Mouse (Mus musculus) MEL (cell line): ENCODE results near the gene Gm42417.

Experiments used
- BHLHE40 ChIP-seq: IDR thresholded peaks from 2 replicates; pipeline ENCODE4 v1.6.1; 2012; ENCODE audit warnings: low read depth, mild to moderate bottlenecking, inconsistent platforms, low read length, improper control_type of control experiment, borderline replicate concordance
- CTCF ChIP-seq, 3 experiments: IDR thresholded peaks in 2 of 3; conservative IDR thresholded peaks in 1 of 3; 2 replicates each; pipeline ENCODE4 v1.5.1; 2011 to 2012; ENCODE audit warnings: low read length in 3 of 3, low read depth in 2 of 3, mild to moderate bottlenecking in 2 of 3, improper control_type of control experiment in 1 of 3, inconsistent platforms in 1 of 3, mixed read lengths in 1 of 3, moderate library complexity in 1 of 3; ENCODE audit not compliant: control insufficient read depth in 1 of 3, insufficient read depth in 1 of 3, poor library complexity in 1 of 3, severe bottlenecking in 1 of 3
- EP300 ChIP-seq, 2 experiments: IDR thresholded peaks; 2 replicates each; pipeline ENCODE4 v1.6.1; 2011; ENCODE audit warnings: improper control_type of control experiment in 2 of 2, low read length in 2 of 2, low read depth in 1 of 2, mild to moderate bottlenecking in 1 of 2
- ETS1 ChIP-seq: IDR thresholded peaks from 2 replicates; pipeline ENCODE4 v1.6.1; 2012; ENCODE audit warnings: low read depth, mild to moderate bottlenecking, inconsistent platforms, low read length, improper control_type of control experiment, moderate library complexity
- HCFC1 ChIP-seq: IDR thresholded peaks from 2 replicates; pipeline ENCODE4 v1.6.1; 2012; ENCODE audit warnings: low read depth, mild to moderate bottlenecking, inconsistent platforms, low read length, improper control_type of control experiment, moderate library complexity
- MAZ ChIP-seq: IDR thresholded peaks from 2 replicates; pipeline ENCODE4 v1.6.1; 2012; ENCODE audit warnings: low read depth, mild to moderate bottlenecking, inconsistent platforms, low read length, improper control_type of control experiment
- MXI1 ChIP-seq: IDR thresholded peaks from 2 replicates; pipeline ENCODE4 v1.6.1; 2011; ENCODE audit warnings: mild to moderate bottlenecking, low read depth, low read length, improper control_type of control experiment
- NRF1 ChIP-seq: IDR thresholded peaks from 2 replicates; pipeline ENCODE4 v1.6.1; 2014; ENCODE audit warnings: low read depth, mild to moderate bottlenecking, inconsistent platforms, low read length, improper control_type of control experiment, moderate library complexity; ENCODE audit not compliant: poor library complexity, insufficient read depth, severe bottlenecking
- POLR2A ChIP-seq, 2 experiments: IDR thresholded peaks; 2 replicates each; pipeline ENCODE4 v1.6.1; 2011 to 2012; ENCODE audit warnings: low read length in 2 of 2, mild to moderate bottlenecking in 2 of 2, control low read depth in 1 of 2, improper control_type of control experiment in 1 of 2, low read depth in 1 of 2, moderate library complexity in 1 of 2; ENCODE audit not compliant: control insufficient read depth in 1 of 2, insufficient read depth in 1 of 2, poor library complexity in 1 of 2
- POLR2AphosphoS5 ChIP-seq: IDR thresholded peaks from 2 replicates; pipeline ENCODE4 v1.6.1; 2012; ENCODE audit warnings: low read depth, borderline replicate concordance, mild to moderate bottlenecking, inconsistent platforms, low read length, moderate library complexity, mixed read lengths
- SIN3A ChIP-seq: IDR thresholded peaks from 2 replicates; pipeline ENCODE4 v1.6.1; 2012; ENCODE audit warnings: low read length, improper control_type of control experiment, inconsistent platforms
- ZC3H11A ChIP-seq: IDR thresholded peaks from 2 replicates; pipeline ENCODE4 v1.6.1; 2012; ENCODE audit warnings: low read depth, mild to moderate bottlenecking, inconsistent platforms, low read length, improper control_type of control experiment
- ZNF384 ChIP-seq: IDR thresholded peaks from 2 replicates; pipeline ENCODE4 v1.6.1; 2012; ENCODE audit warnings: low read depth, mild to moderate bottlenecking, inconsistent platforms, low read length, improper control_type of control experiment

DNA sequence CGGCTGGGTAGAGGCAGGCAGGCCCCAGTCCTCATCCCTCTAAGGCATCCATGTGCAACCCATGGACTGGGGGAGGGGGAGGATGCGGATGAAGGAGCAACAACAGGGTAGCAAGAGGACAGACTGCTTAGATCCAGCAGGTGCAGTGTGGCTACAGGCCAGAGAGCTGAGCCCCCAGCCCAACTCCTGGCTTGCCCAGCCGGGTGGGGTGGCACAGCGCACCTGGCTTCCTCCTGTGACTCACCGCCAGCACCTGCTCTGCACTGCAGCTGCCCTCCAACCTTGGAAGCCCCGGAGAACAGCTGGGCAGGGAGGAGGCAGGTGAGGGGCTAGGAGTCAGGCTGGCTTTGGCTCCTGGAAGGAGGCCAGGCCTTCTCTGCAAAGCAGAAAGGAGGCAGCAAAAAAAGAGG lies 40.8 kb upstream of the Gm42417 start:
- no peak for TF ChIP-seq CTCF (IDR thresholded peaks at IDR 0.05 in 2 of 3, conservative IDR thresholded peaks at IDR 0.05 in 1 of 3; ENCODE audit: control insufficient read depth in 1 of 3, insufficient read depth in 1 of 3, low read depth in 2 of 3, low read length in 3 of 3, poor library complexity in 1 of 3, severe bottlenecking in 1 of 3)
- TF ChIP-seq POLR2AphosphoS5: no peak
- TF ChIP-seq EP300 (IDR thresholded peaks at IDR 0.05; ENCODE audit: low read depth in 1 of 2, low read length in 2 of 2): no peak
- no peak for TF ChIP-seq ETS1
- TF ChIP-seq MXI1: no peak
- no peak for TF ChIP-seq POLR2A (IDR thresholded peaks at IDR 0.05; ENCODE audit: control insufficient read depth in 1 of 2, insufficient read depth in 1 of 2, low read depth in 1 of 2, low read length in 2 of 2, poor library complexity in 1 of 2)
- no peak for TF ChIP-seq MAZ
- no peak for TF ChIP-seq NRF1
- no peak for TF ChIP-seq BHLHE40
- no peak for TF ChIP-seq ZNF384
- TF ChIP-seq ZC3H11A: no peak
- no peak for TF ChIP-seq SIN3A
- no peak for TF ChIP-seq HCFC1
